Mouse (Mus musculus) heart, embryonic 12.5 days (tissue): Measurements from ENCODE around the gene Rfx5. TPM values are rescaled to one million over a fixed set of nuclear protein-coding genes. Genes with fewer than 3 reads are reported as not detected.
"Not testable (repeated sequence)": the region's sequence is repeated elsewhere in the genome, so short reads cannot be mapped to it uniquely, and the experiment has no call there.

ENCODE experiments used
- ATAC-seq: fragments of 200-750 bp; cut with Nextera tagmentation; 2 replicates; pipeline ENCODE4 v1.8.0; 2017; ENCODE audit warnings: moderate TSS enrichment, moderate library complexity; ENCODE audit not compliant: insufficient number of reproducible peaks, low FRiP score
- H3K27ac ChIP-seq: fragments of 300-500 bp; sonication (generic); 2 replicates; pipeline ENCODE4 v1.5.1; 2016; ENCODE audit warnings: mild to moderate bottlenecking, moderate library complexity; ENCODE audit not compliant: poor library complexity, severe bottlenecking
- H3K27me3 ChIP-seq: fragments of 300-500 bp; sonication (generic); replicated peaks from 2 replicates; pipeline ENCODE4 v1.6.1; 2016; ENCODE audit warnings: mild to moderate bottlenecking, moderate library complexity
- H3K36me3 ChIP-seq: fragments of 300-500 bp; sonication (generic); 2 replicates; pipeline ENCODE4 v1.6.1; 2016; ENCODE audit warnings: mild to moderate bottlenecking, moderate library complexity
- H3K4me1 ChIP-seq: fragments of 300-500 bp; sonication (generic); replicated peaks from 2 replicates; pipeline ENCODE4 v1.6.1; 2016; ENCODE audit warnings: mild to moderate bottlenecking
- H3K4me2 ChIP-seq: fragments of 300-500 bp; sonication (generic); 2 replicates; pipeline ENCODE4 v1.6.1; 2016; ENCODE audit warnings: mild to moderate bottlenecking, moderate library complexity
- H3K4me3 ChIP-seq: fragments of 300-500 bp; sonication (generic); 2 replicates; pipeline ENCODE4 v1.5.1; 2016; ENCODE audit warnings: mild to moderate bottlenecking
- H3K9ac ChIP-seq: fragments of 300-500 bp; sonication (generic); 2 replicates; pipeline ENCODE4 v1.6.1; 2016; ENCODE audit warnings: mild to moderate bottlenecking, moderate library complexity
- H3K9me3 ChIP-seq: fragments of 300-500 bp; sonication (generic); replicated peaks from 2 replicates; pipeline ENCODE4 v1.6.1; 2016; ENCODE audit warnings: mild to moderate bottlenecking, moderate library complexity
- WGBS: fragments of 180-500 bp; shearing (Covaris S2); methylation state at CpG from one replicate; pipeline ENCODE4 v1.1.7; 2016; 5-methylcytosine and 5-hydroxymethylcytosine counted together
- polyA plus RNA-seq: library from polyadenylated mRNA; unstranded; fragments of >200 nt; fragmentation: Nextera tagmentation; extraction: Ambion mirVana; gene quantifications from 2 replicates; pipeline ENCODE4 v1.2.1, GENCODE M21; 2016

The Rfx5 gene
- polyA plus RNA-seq = 8.7 and 9.5 TPM in 2 replicates

DNA sequence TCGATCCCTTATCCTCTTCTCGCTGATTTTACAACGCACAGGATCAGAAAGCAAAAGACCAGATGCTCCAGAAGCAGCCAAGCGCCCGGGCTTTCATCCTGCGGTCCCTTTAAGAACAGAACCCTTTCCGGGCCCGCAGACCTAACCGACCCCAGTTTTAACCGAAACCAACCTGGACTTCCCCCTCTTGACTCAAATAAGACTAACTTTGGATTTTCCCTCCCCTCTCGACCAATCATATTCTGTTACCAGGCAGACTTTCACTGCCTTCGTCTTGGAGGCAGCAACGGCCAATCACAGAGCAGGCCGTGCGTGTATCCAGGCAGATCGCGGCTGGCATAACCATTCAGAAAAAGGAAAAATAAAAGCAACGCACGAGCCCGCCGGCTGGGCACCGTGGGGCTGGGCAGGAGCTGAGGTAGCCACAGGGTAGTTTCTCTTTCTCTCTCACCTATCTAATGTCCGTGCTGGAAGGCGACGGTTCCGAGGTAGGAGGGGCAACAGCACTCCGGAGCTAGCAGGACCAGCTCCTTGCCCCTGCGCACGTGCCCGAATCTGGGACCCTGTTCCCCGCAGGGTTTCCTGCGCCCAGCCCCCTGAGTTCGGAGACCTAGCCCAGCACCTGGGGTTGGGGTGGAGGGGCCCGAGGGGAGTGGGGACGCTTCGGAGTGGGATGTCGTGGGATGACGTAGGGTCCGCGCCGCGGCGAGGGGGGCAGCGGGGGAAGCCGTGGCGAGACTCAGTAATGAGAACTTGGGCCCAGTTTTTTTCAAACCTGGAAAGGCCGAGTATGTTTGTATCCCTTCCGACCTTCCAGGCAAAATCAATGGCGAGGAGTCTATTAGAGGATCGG is at the start of gene Rfx5:
Gene Rfx5, plus strand, starts transcription at position 312 of the 853 bp plus-strand sequence.
- Histone ChIP-seq H3K36me3 (peaks cover 35% of the 10 kb centered on the region), H3K9me3 (no peaks in the 10 kb centered on the region), H3K4me1 (peaks cover 30% of the 10 kb centered on the region), H3K27ac (peak within 1 kb of the TSS; percentile 79), H3K27me3 (no peaks in the 10 kb centered on the region), H3K4me3 (peak within 1 kb of the TSS; percentile 81), H3K9ac (peak within 1 kb of the TSS; percentile 89), H3K4me2 (peak within 1 kb of the TSS; percentile 77)
- peak; percentile 94 for ATAC-seq
- under 1% methylated on average over 50 of the region's 50 CpGs for WGBS

DNA sequence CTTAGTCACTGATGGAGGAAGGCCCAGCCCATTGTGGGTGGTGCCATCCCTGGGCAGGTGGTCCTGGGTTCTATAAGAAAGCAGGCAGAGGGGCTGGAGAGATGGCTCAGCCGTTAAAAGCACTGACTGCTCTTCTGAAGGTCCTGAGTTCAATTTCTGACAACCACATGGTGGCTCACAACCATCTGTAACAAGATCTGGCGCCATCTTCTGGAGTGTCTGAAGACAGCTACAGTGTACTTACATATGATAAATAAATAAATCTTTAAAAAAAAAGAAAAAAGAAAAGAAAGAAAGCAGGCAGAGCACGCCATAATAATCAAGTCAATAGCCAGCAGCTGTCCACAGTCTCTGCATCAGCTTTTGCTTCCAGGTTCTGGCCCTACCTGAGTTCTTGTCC is 49.1 kb upstream of the Rfx5 start:
- H3K27ac ChIP-seq, H3K4me2 ChIP-seq, H3K36me3 ChIP-seq, H3K9me3 ChIP-seq, ATAC-seq, H3K4me1 ChIP-seq, H3K27me3 ChIP-seq, H3K9ac ChIP-seq, H3K4me3 ChIP-seq: not testable (repeated sequence)
- WGBS = 59% methylated on average over 3 of the region's 3 CpGs

DNA sequence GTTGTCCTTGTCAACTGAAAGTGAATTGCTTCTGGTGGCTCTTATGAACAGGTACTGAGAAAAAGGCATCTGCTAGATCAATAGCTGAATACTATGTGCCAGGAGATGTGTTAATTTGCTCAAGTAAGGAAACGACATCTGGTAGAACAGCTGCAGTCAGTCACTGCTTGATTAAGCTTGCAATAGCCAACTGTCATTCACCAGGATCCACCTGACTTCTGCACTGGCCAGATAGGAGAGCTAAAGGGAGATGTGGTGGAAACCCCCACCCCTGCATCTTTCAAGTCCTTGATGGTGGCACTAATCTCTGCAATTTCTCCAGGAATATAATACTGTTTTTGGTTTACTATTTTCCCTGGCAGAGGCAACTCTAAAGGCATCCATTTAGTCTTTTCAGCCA is 47.4 kb upstream of the Rfx5 start:
- Histone ChIP-seq H3K27ac (no peak overlapping the region), H3K4me2 (no peak overlapping the region), H3K4me3 (no peak overlapping the region), H3K9me3 (no peaks in the 10 kb centered on the region), H3K4me1 (no peaks in the 10 kb centered on the region), H3K9ac (no peak overlapping the region), H3K27me3 (no peaks in the 10 kb centered on the region), H3K36me3 (no peaks in the 10 kb centered on the region)
- 50% methylated on average over 1 of the region's 1 CpGs for WGBS
- ATAC-seq = no peak

DNA sequence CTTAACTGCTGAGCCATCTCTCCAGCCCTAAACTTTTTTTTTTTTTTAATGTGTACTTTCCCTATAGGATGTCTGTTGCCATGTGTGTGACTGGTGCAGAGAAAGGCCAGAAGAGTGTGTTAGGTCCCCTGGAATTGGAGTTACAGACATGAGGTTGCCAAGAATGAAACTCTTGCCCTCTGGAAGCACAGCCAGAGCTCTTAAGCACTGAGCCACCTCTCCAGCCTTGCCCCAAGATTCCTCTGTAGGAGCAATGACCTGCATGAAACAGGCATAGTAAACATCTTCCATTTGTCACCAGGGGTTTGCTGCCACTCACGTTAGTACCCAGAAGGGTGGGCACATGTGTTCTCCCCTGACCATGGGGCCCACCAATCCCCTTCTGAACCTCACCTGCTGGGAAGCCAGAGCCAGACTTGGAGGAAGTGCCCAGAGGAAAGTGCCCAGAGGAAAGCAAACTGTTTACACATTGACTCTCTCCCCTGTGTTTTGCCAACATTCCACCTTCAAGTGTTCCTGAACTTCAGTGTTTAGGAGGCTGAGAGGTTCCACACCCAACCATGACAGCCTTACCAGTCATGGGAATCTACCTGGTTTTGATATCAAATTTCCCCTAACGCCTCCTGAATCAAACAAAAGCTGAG is 42.7 kb upstream of the Rfx5 start:
- no peaks in the 10 kb centered on the region for H3K4me1 ChIP-seq
- 61% methylated on average over 2 of the region's 2 CpGs for WGBS
- no peaks in the 10 kb centered on the region for H3K36me3 ChIP-seq
- ATAC-seq = no peak
- H3K27me3 ChIP-seq = no peaks in the 10 kb centered on the region
- H3K27ac ChIP-seq = no peak overlapping the region
- H3K9me3 ChIP-seq = no peaks in the 10 kb centered on the region
- no peak overlapping the region for H3K9ac ChIP-seq
- H3K4me2 ChIP-seq = no peak overlapping the region
- H3K4me3 ChIP-seq = no peak overlapping the region

DNA sequence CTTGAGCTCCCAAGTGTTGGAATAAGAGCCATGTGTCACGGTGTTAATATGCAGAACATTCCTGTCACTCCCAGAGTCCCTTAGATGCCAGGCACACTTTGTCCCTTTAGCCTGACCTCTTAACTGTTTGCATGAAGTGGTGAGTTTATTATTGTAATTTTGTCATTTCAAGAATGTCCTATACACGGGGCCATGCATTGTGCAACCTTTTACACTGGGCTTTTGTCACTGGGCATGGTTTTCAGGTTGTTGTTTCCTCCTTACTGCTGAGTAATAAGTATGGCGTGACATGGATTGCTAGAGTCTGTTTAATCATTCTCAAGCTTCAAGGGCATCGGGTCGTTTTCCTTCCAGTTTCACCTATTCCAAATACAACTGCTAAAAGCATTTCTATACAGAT is 40.1 kb upstream of the Rfx5 start:
- Histone ChIP-seq H3K36me3 (no peaks in the 10 kb centered on the region), H3K27me3 (no peaks in the 10 kb centered on the region)
- no peak for ATAC-seq

DNA sequence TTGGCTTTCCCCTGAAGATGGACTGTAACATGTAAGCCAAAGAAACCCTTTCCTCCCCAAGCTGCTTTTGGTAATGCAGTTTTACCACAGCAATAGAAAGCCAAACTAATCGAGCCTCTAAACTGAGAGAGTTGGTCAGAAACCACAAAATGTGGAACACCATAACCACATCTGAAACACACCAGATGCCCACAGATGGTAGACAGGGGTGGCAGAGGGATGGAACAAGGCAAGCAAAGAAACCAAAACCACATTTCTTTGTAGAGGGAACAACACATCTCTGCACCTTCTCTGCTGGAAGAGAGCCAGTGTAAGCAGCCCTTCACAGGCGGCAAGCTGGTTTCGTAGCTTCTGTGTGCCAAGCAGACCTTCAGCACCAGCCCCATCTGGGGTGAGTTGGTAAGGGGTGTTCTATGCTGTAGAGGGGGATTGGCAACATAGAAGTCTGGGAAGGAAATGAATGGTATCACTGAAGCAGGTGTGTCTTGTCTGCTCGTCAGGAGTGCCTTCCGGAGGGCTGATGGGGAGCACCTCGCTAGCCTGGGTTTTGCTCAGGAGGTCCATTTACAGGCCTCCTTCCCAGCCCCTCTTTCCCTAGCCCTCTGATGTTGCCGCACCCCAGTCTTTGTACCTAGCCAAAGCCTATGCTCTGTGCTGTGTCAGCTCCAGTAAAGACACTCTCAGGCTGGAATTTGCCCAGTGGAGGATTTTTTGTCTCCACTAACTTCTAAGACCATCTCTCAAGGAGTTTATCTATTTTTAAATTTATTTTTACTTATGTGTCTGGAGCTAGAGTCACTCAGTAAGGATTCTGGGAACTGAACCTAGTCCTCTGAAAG is 37.8 kb upstream of the Rfx5 start:
- Histone ChIP-seq H3K4me2 (no peak overlapping the region), H3K27me3 (no peaks in the 10 kb centered on the region), H3K4me1 (0 out of 2 replicates have a peak, but pooled peaks cover 4% of the 10 kb centered on the region), H3K9ac (no peak overlapping the region), H3K4me3 (no peak overlapping the region), H3K27ac (no peak overlapping the region), H3K9me3 (no peaks in the 10 kb centered on the region), H3K36me3 (no peaks in the 10 kb centered on the region)
- ATAC-seq = no peak
- 81% methylated on average over 7 of the region's 7 CpGs for WGBS

More for the DNA sequence above, 40.1 kb upstream of the Rfx5 start:
- 0 out of 2 replicates have a peak, but pooled peaks cover 4% of the 10 kb centered on the region for H3K4me1 ChIP-seq
- H3K27ac ChIP-seq = no peak overlapping the region
- WGBS = 66% methylated on average over 5 of the region's 5 CpGs
- H3K4me3 ChIP-seq = no peak overlapping the region
- H3K9me3 ChIP-seq = no peaks in the 10 kb centered on the region
- H3K9ac ChIP-seq = no peak overlapping the region
- H3K4me2 ChIP-seq = no peak overlapping the region

DNA sequence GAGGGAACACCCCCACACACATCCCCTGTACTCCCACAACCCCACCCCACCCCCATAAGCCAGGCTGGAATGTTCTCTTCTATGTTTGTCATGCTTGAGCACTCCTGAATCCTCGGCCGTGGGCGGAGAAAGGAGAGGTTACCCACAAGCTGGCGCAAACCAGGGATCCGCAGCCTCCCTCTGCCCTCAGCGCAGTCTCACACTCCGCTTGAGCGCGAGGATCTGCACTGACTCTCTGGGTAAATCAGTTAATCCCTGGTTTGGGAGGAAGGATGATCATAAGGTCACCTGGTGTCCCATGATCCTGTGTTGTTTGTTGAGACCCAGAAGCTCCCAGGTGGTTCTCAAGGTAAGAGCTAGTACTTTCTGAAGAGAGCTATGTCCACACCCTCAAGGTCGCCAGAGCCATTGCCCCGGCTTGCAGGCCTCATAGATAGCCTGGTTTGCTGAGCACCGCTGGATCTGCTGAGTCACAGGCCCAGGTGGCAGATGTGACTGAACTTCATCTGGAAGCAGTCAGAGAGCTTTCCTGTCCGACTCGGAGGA is 36.0 kb upstream of the Rfx5 start:
- 54% methylated on average over 14 of the region's 14 CpGs for WGBS
- Histone ChIP-seq H3K27ac (no peak overlapping the region), H3K4me2 (no peak overlapping the region), H3K27me3 (no peaks in the 10 kb centered on the region), H3K9ac (no peak overlapping the region), H3K36me3 (no peaks in the 10 kb centered on the region), H3K9me3 (no peaks in the 10 kb centered on the region), H3K4me1 (0 out of 2 replicates have a peak, but pooled peaks cover 4% of the 10 kb centered on the region), H3K4me3 (no peak overlapping the region)
- ATAC-seq = peak; percentile 57; the same call in 1 of the 2 replicates

DNA sequence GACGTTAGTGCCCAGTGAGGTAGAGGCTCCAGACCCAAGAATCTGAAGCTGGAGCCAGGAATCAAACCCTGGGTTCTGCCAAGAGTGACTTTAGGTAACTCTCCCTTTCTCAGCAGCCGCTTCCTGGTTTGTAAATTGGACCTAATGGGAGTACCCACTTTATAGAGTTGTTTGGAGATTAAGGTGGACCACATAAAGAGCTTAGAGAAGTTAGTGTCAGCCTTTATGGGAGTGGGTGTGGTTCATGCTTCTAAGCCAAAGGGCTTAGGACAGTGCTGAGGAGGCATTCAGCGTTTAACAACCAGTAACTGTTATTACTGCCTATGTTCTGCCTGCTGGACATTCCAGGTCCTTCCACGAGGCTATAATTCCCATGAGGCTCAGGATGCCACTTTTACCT is 35.0 kb upstream of the Rfx5 start:
- H3K9me3 ChIP-seq = no peaks in the 10 kb centered on the region
- H3K4me1 ChIP-seq = 0 out of 2 replicates have a peak, but pooled peaks cover 4% of the 10 kb centered on the region
- H3K4me2 ChIP-seq = no peak overlapping the region
- no peak overlapping the region for H3K27ac ChIP-seq
- ATAC-seq = no peak
- no peak overlapping the region for H3K9ac ChIP-seq
- no peak overlapping the region for H3K4me3 ChIP-seq
- no peaks in the 10 kb centered on the region for H3K27me3 ChIP-seq
- no peaks in the 10 kb centered on the region for H3K36me3 ChIP-seq
- WGBS = 80% methylated on average over 4 of the region's 4 CpGs

DNA sequence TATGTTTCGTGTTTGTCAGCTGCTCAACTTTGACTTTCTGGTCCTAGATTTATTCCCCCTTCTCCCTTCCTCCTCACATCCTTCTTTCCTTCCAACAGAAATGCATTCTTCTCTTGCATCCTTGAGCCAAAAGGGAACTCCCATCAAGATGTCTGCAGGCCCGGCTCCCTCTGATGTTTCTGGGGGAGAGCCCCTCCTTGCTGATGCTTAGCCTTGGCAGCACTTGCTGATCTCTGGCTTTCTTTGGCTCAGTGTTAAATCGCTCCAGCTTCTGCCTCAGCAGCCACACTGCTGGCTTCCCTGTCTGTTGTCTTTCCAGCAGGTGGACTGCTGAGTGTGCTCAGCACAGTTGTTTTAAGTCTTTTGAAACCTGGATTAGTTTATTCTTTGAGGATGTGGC is 32.8 kb upstream of the Rfx5 start:
- H3K9ac ChIP-seq = no peak overlapping the region
- WGBS = 49% methylated on average over 3 of the region's 3 CpGs
- no peak overlapping the region for H3K4me3 ChIP-seq
- no peaks in the 10 kb centered on the region for H3K36me3 ChIP-seq
- no peak overlapping the region for H3K27ac ChIP-seq
- no peak for ATAC-seq
- no peaks in the 10 kb centered on the region for H3K27me3 ChIP-seq
- H3K4me1 ChIP-seq = peaks cover 5% of the 10 kb centered on the region
- no peak overlapping the region for H3K4me2 ChIP-seq
- H3K9me3 ChIP-seq = no peaks in the 10 kb centered on the region

DNA sequence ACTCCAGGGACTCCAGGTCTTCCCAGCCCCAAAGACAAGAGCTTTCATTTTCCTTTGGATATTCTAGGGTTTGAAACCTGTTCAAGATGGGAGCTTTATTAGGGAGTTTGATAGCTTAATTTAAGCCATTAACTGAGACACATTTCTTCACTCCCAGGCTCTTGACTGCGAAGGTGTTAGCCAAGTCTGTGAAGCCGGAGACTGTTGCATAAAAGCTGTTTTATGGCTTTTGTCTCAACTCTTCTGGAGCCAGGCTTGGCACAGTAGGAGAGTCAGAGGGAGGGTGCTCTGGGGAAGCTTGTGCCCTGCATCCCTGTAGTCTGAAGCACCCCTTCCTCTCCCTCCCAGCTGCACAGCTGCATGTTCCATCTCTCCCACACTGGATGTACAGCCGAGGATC is 31.5 kb upstream of the Rfx5 start:
- Histone ChIP-seq H3K4me1 (peaks cover 8% of the 10 kb centered on the region), H3K9me3 (no peaks in the 10 kb centered on the region), H3K27me3 (no peaks in the 10 kb centered on the region), H3K27ac (no peak overlapping the region), H3K9ac (no peak overlapping the region), H3K4me3 (no peak overlapping the region), H3K4me2 (no peak overlapping the region), H3K36me3 (no peaks in the 10 kb centered on the region)
- no peak for ATAC-seq
- 63% methylated on average over 3 of the region's 3 CpGs for WGBS

DNA sequence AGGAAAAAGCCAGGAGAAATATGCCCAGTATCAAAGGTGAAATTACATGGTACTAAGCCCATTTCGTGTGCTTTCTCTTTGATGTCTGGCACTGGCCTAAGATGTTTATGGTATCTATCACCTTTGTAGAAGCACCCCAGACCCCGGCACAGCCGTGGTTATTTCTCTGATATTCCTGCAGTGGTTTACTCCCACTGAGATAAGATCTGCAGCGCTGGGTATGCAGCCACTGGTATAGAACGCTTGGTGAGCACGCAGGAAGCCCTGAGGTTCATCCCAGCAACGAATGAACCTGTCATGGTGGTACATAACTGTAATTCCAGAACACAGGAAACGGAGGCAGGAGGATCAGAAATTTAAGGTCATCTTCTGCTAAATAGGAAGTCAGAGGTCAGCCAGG is 29.2 kb upstream of the Rfx5 start:
- ATAC-seq = no peak
- Histone ChIP-seq H3K36me3 (no peaks in the 10 kb centered on the region), H3K9me3 (no peaks in the 10 kb centered on the region), H3K4me3 (no peak overlapping the region), H3K27ac (no peak overlapping the region), H3K4me1 (peaks cover 4% of the 10 kb centered on the region), H3K9ac (no peak overlapping the region), H3K4me2 (no peak overlapping the region), H3K27me3 (no peaks in the 10 kb centered on the region)
- WGBS = 59% methylated on average over 8 of the region's 8 CpGs
